Mouse (Mus musculus) stomach, postnatal 0 days (tissue): Measurements from ENCODE around the gene Plxna4. TPM values are rescaled to one million over a fixed set of nuclear protein-coding genes. Genes with fewer than 3 reads are reported as not detected.
A peak's percentile ranks its signal among the peaks of the same experiment; 100 is the strongest.

Experiments used
- ATAC-seq: fragments of 200-750 bp; cut with Nextera tagmentation; 2 replicates; pipeline ENCODE4 v1.8.0; 2017; ENCODE audit not compliant: low FRiP score, low TSS enrichment
- DNase-seq: peaks from one replicate; pipeline ENCODE4 v3.0.0-alpha.2; 2016; ENCODE audit warnings: low spot score
- H3K27ac ChIP-seq: fragments of 300-500 bp; sonication (generic); replicated peaks from 2 replicates; pipeline ENCODE4 v1.5.1; 2014; ENCODE audit warnings: mild to moderate bottlenecking, control low read depth
- H3K27me3 ChIP-seq: fragments of 300-500 bp; sonication (generic); 2 replicates; pipeline ENCODE4 v1.6.1; 2014; ENCODE audit warnings: low read length; ENCODE audit not compliant: control insufficient read depth, insufficient read depth
- H3K36me3 ChIP-seq: fragments of 300-500 bp; sonication (generic); 2 replicates; pipeline ENCODE4 v1.6.1; 2014; ENCODE audit warnings: low read length, mixed read lengths; ENCODE audit not compliant: control insufficient read depth, insufficient read depth
- H3K4me1 ChIP-seq: fragments of 300-500 bp; sonication (generic); replicated peaks from 2 replicates; pipeline ENCODE4 v1.6.1; 2014; ENCODE audit warnings: antibody characterized with exemption; ENCODE audit not compliant: control insufficient read depth, insufficient read depth
- H3K4me2 ChIP-seq: fragments of 300-500 bp; sonication (generic); replicated peaks from 2 replicates; pipeline ENCODE4 v1.6.1; 2014; ENCODE audit warnings: low read depth, mild to moderate bottlenecking, control low read depth, moderate library complexity
- H3K4me3 ChIP-seq: fragments of 300-500 bp; sonication (generic); 2 replicates; pipeline ENCODE4 v1.5.1; 2014; ENCODE audit warnings: low read depth, low read length, control low read depth
- H3K9ac ChIP-seq: fragments of 300-500 bp; sonication (generic); 2 replicates; pipeline ENCODE4 v1.6.1; 2014; ENCODE audit warnings: mild to moderate bottlenecking, low read length, control low read depth, mixed read lengths
- H3K9me3 ChIP-seq: fragments of 300-500 bp; sonication (generic); 2 replicates; pipeline ENCODE4 v1.6.1; 2016; ENCODE audit warnings: low read length; ENCODE audit not compliant: control insufficient read depth
- CTCF ChIP-seq: IDR thresholded peaks from 2 replicates; pipeline ENCODE4 v1.5.1; 2016; ENCODE audit warnings: antibody characterized with exemption, low read depth, mild to moderate bottlenecking, moderate library complexity
- EP300 ChIP-seq: optimal IDR thresholded peaks from 2 replicates; pipeline ENCODE3; 2016; ENCODE audit warnings: antibody characterized with exemption
- WGBS: fragments of 180-500 bp; shearing (Covaris S2); extraction: QIAGEN DNeasy Blood & Tissue Kit; methylation state at CpG from one replicate; pipeline ENCODE4 v1.1.7; 2014; 5-methylcytosine and 5-hydroxymethylcytosine counted together
- polyA plus RNA-seq: library from polyadenylated mRNA; unstranded; fragments of >200 nt; fragmentation: Nextera tagmentation; extraction: Ambion mirVana; gene quantifications from 2 replicates; pipeline ENCODE4 v1.2.1, GENCODE M21; 2015

Plxna4 gene
- polyA plus RNA-seq, 1 experiment from 2014 or later: 1.1 TPM

GRCm38 (mm10) chr6:32326406-32326805 lies 261.6 kb downstream of the Plxna4 start:
- WGBS: 85% methylated on average over 5 of the region's 5 CpGs

DNA sequence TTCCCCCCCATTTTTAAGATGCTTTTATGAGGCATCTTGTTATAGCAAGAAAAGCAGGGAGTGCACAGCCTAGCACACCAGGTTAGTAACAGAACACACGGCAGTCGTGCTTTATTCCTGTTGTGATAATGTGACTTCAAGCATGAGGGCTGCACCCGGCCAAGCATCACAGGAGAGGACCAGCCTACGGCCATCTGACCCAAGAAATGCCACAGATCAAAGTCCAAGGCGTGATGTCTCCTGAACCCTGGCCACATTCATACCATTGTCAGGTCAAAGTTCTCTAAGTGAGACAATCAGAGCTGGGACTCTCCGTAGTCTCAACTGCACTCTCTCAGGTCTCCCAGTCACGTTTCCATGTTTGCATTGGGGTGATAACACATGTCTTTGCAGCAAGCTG lies 262.1 kb downstream of the Plxna4 start:
- DNase-seq (no peak), ATAC-seq (no peak)
- H3K9me3 ChIP-seq: no peaks in the 10 kb centered on the region
- H3K4me1 ChIP-seq: no peaks in the 10 kb centered on the region
- no peaks in the 10 kb centered on the region for H3K36me3 ChIP-seq
- no peak overlapping the region for H3K4me3 ChIP-seq
- TF ChIP-seq EP300 (no peak), CTCF (no peak)
- H3K4me2 ChIP-seq: no peak overlapping the region
- WGBS: 65% methylated on average over 7 of the region's 7 CpGs
- H3K27me3 ChIP-seq: no peaks in the 10 kb centered on the region
- no peak overlapping the region for H3K9ac ChIP-seq
- no peak overlapping the region for H3K27ac ChIP-seq

More at GRCm38 (mm10) chr6:32326406-32326805, 261.6 kb downstream of the Plxna4 start:
- Histone ChIP-seq H3K9ac (no peak overlapping the region), H3K36me3 (no peaks in the 10 kb centered on the region), H3K4me1 (no peaks in the 10 kb centered on the region), H3K27me3 (no peaks in the 10 kb centered on the region), H3K4me2 (no peak overlapping the region), H3K4me3 (no peak overlapping the region), H3K27ac (no peak overlapping the region), H3K9me3 (no peaks in the 10 kb centered on the region)
- no peak for TF ChIP-seq CTCF
- TF ChIP-seq EP300: no peak
- ATAC-seq: no peak
- DNase-seq: no peak

- Histone ChIP-seq H3K27ac (no peak overlapping the region), H3K4me1 (no peaks in the 10 kb centered on the region), H3K27me3 (no peaks in the 10 kb centered on the region), H3K9me3 (no peaks in the 10 kb centered on the region), H3K9ac (no peak overlapping the region), H3K4me3 (no peak overlapping the region), H3K36me3 (no peaks in the 10 kb centered on the region), H3K4me2 (no peak overlapping the region)
- 60% methylated on average over 3 of the region's 3 CpGs for WGBS
- no peak for TF ChIP-seq CTCF
- DNase-seq (no peak), ATAC-seq (no peak)
Measured at GRCm38 (mm10) chr6:32321187-32321586, 266.8 kb downstream of the Plxna4 start.

- ATAC-seq (no peak), DNase-seq (no peak)
- no peaks in the 10 kb centered on the region for H3K36me3 ChIP-seq
- TF ChIP-seq CTCF: peak; percentile 67
- no peak for TF ChIP-seq EP300
- no peaks in the 10 kb centered on the region for H3K9me3 ChIP-seq
- H3K4me3 ChIP-seq: no peak overlapping the region
- H3K27me3 ChIP-seq: no peaks in the 10 kb centered on the region
- H3K4me2 ChIP-seq: no peak overlapping the region
- no peaks in the 10 kb centered on the region for H3K4me1 ChIP-seq
- H3K9ac ChIP-seq: no peak overlapping the region
- no peak overlapping the region for H3K27ac ChIP-seq
- WGBS: 18% methylated on average over 3 of the region's 3 CpGs
Measured at GRCm38 (mm10) chr6:32320254-32320653, 267.7 kb downstream of the Plxna4 start.

GRCm38 (mm10) chr6:32317470-32317869 lies 270.5 kb downstream of the Plxna4 start:
- H3K9me3 ChIP-seq: no peaks in the 10 kb centered on the region
- H3K4me2 ChIP-seq: no peak overlapping the region
- H3K27me3 ChIP-seq: no peaks in the 10 kb centered on the region
- no peak overlapping the region for H3K4me3 ChIP-seq
- no peaks in the 10 kb centered on the region for H3K36me3 ChIP-seq
- DNase-seq (no peak), ATAC-seq (no peak)
- WGBS: 77% methylated on average over 8 of the region's 8 CpGs
- H3K27ac ChIP-seq: no peak overlapping the region
- H3K4me1 ChIP-seq: no peaks in the 10 kb centered on the region
- TF ChIP-seq EP300 (no peak), CTCF (no peak)
- no peak overlapping the region for H3K9ac ChIP-seq

GRCm38 (mm10) chr6:32315011-32315450 lies 273.0 kb downstream of the Plxna4 start:
- Histone ChIP-seq H3K27ac (no peak overlapping the region), H3K4me2 (no peak overlapping the region), H3K4me3 (no peak overlapping the region), H3K9ac (no peak overlapping the region), H3K36me3 (no peaks in the 10 kb centered on the region), H3K4me1 (no peaks in the 10 kb centered on the region), H3K27me3 (no peaks in the 10 kb centered on the region), H3K9me3 (no peaks in the 10 kb centered on the region)
- TF ChIP-seq CTCF (no peak), EP300 (no peak)
- 12% methylated on average over 6 of the region's 6 CpGs for WGBS
- DNase-seq (no peak), ATAC-seq (no peak)
